Mouse (Mus musculus): ENCODE measurements around the gene Vav1.

Gene Vav1

GRCm38 (mm10) chr17:57278943-57279590 is at the start of gene Vav1:
TSS of gene Vav1 (plus strand) at chr17:57279100.
- DNase-seq (ENCODE audit: low read depth, low spot score): no peak

GRCm38 (mm10) chr17:57229851-57230727 is 48.8 kb upstream of the Vav1 start:
- DNase-seq (ENCODE audit: low read depth, low spot score): no peak

- DNase-seq (ENCODE audit: low read depth, low spot score): no peak
Measured at GRCm38 (mm10) chr17:57230728-57231125, 48.2 kb upstream of the Vav1 start.

- no peak for DNase-seq (ENCODE audit: low read depth, low spot score)
Measured at GRCm38 (mm10) chr17:57231321-57231771, 47.6 kb upstream of the Vav1 start.

- no peak for DNase-seq (ENCODE audit: low read depth, low spot score)
Measured at GRCm38 (mm10) chr17:57232200-57232599, 46.7 kb upstream of the Vav1 start.

GRCm38 (mm10) chr17:57233038-57233437 is 45.9 kb upstream of the Vav1 start:
- no peak for DNase-seq (ENCODE audit: low read depth, low spot score)

- no peak for DNase-seq (ENCODE audit: low read depth, low spot score)
Measured at GRCm38 (mm10) chr17:57234254-57234928, 44.5 kb upstream of the Vav1 start.

- DNase-seq (ENCODE audit: low read depth, low spot score): no peak
Measured at GRCm38 (mm10) chr17:57235803-57236202, 43.1 kb upstream of the Vav1 start.

- no peak for DNase-seq (ENCODE audit: low read depth, low spot score)
Measured at GRCm38 (mm10) chr17:57237181-57237580, 41.7 kb upstream of the Vav1 start.

GRCm38 (mm10) chr17:57243650-57244370 is 35.1 kb upstream of the Vav1 start:
- DNase-seq (ENCODE audit: low read depth, low spot score): no peak

- no peak for DNase-seq (ENCODE audit: low read depth, low spot score)
Measured at GRCm38 (mm10) chr17:57245311-57245929, 33.5 kb upstream of the Vav1 start.

GRCm38 (mm10) chr17:57246663-57247392 is 32.1 kb upstream of the Vav1 start:
- no peak for DNase-seq (ENCODE audit: low read depth, low spot score)

- DNase-seq (ENCODE audit: low read depth, low spot score): peak; percentile 100
Measured at GRCm38 (mm10) chr17:57247393-57248200, 31.3 kb upstream of the Vav1 start.

GRCm38 (mm10) chr17:57248201-57248699 is 30.6 kb upstream of the Vav1 start, which contains the start of gene Gpr108:
TSS of gene Gpr108 (minus strand) at chr17:57248446.
- peak; percentile 70 for DNase-seq (ENCODE audit: low read depth, low spot score)

GRCm38 (mm10) chr17:57248771-57249170 is 30.1 kb upstream of the Vav1 start:
- DNase-seq (ENCODE audit: low read depth, low spot score): no peak

- peak; percentile 43 for DNase-seq (ENCODE audit: low read depth, low spot score)
Measured at GRCm38 (mm10) chr17:57249186-57250181, 29.4 kb upstream of the Vav1 start, which contains the start of gene Trip10. TSS of gene Trip10 (plus strand) at chr17:57249455.

GRCm38 (mm10) chr17:57250461-57251160 is 28.3 kb upstream of the Vav1 start:
- DNase-seq (ENCODE audit: low read depth, low spot score): no peak
